Mouse (Mus musculus): ENCODE data around the gene Klhl23. TPM values are rescaled to one million over a fixed set of nuclear protein-coding genes. Genes with fewer than 3 reads are reported as not detected.
"Not testable (repeated sequence)": the region's sequence is repeated elsewhere in the genome, so short reads cannot be mapped to it uniquely, and the experiment has no call there.

Gene Klhl23
- polyA plus RNA-seq, 1 experiment from 2014 or later: 43.9 TPM

GRCm38 (mm10) chr2:69802911-69803312, 18.8 kb upstream of the Klhl23 start:
- peak overlapping the region; percentile 16; the same call in 1 of the 2 replicates for H3K4me3 ChIP-seq (replicated peaks; ENCODE audit: low read length)
- H3K36me3 ChIP-seq (ENCODE audit: control insufficient read depth, insufficient read depth, low read length): no peaks in the 10 kb centered on the region
- WGBS: 48% methylated on average over 5 of the region's 5 CpGs
- H3K9ac ChIP-seq (ENCODE audit: low read length): no peak overlapping the region
- H3K27ac ChIP-seq (ENCODE audit: low read length): no peak overlapping the region
- no peaks in the 10 kb centered on the region for H3K27me3 ChIP-seq (ENCODE audit: control insufficient read depth, insufficient read depth, low read length)
- H3K4me2 ChIP-seq (ENCODE audit: low read depth, low read length): no peak overlapping the region
- no peaks in the 10 kb centered on the region for H3K9me3 ChIP-seq (replicated peaks; ENCODE audit: control insufficient read depth, low read length)
- no peaks in the 10 kb centered on the region for H3K4me1 ChIP-seq (ENCODE audit: control insufficient read depth, insufficient read depth, low read length)
- peak; percentile 60; the same call in 1 of the 2 replicates for ATAC-seq (ENCODE audit: insufficient read depth, low FRiP score)

- Histone ChIP-seq H3K9ac (ENCODE audit: low read length) (no peak overlapping the region), H3K9me3 (replicated peaks; ENCODE audit: control insufficient read depth, low read length) (no peaks in the 10 kb centered on the region), H3K27ac (ENCODE audit: low read length) (no peak overlapping the region), H3K4me2 (ENCODE audit: low read depth, low read length) (no peak overlapping the region), H3K4me1 (ENCODE audit: control insufficient read depth, insufficient read depth, low read length) (no peaks in the 10 kb centered on the region), H3K36me3 (ENCODE audit: control insufficient read depth, insufficient read depth, low read length) (no peaks in the 10 kb centered on the region), H3K27me3 (ENCODE audit: control insufficient read depth, insufficient read depth, low read length) (no peaks in the 10 kb centered on the region), H3K4me3 (replicated peaks; ENCODE audit: low read length) (no peak overlapping the region)
- 63% methylated on average over 8 of the region's 8 CpGs for WGBS
- no peak for ATAC-seq (ENCODE audit: insufficient read depth, low FRiP score)
These were observed 18.0 kb upstream of the Klhl23 start for GRCm38 (mm10) chr2:69803756-69804155.

GRCm38 (mm10) chr2:69804663-69805062, 17.1 kb upstream of the Klhl23 start:
- H3K36me3 ChIP-seq (ENCODE audit: control insufficient read depth, insufficient read depth, low read length); H3K27me3 ChIP-seq (ENCODE audit: control insufficient read depth, insufficient read depth, low read length); H3K9me3 ChIP-seq (replicated peaks; ENCODE audit: control insufficient read depth, low read length); H3K27ac ChIP-seq (ENCODE audit: low read length); H3K9ac ChIP-seq (ENCODE audit: low read length); H3K4me2 ChIP-seq (ENCODE audit: low read depth, low read length); ATAC-seq (ENCODE audit: insufficient read depth, low FRiP score); H3K4me3 ChIP-seq (replicated peaks; ENCODE audit: low read length); H3K4me1 ChIP-seq (ENCODE audit: control insufficient read depth, insufficient read depth, low read length): not testable (repeated sequence)
- 81% methylated on average over 8 of the region's 9 CpGs for WGBS

- ATAC-seq (ENCODE audit: insufficient read depth, low FRiP score): no peak
- H3K9ac ChIP-seq (ENCODE audit: low read length): no peak overlapping the region
- no peaks in the 10 kb centered on the region for H3K27me3 ChIP-seq (ENCODE audit: control insufficient read depth, insufficient read depth, low read length)
- no peak overlapping the region for H3K4me3 ChIP-seq (replicated peaks; ENCODE audit: low read length)
- 62% methylated on average over 15 of the region's 15 CpGs for WGBS
- no peaks in the 10 kb centered on the region for H3K9me3 ChIP-seq (replicated peaks; ENCODE audit: control insufficient read depth, low read length)
- no peak overlapping the region for H3K4me2 ChIP-seq (ENCODE audit: low read depth, low read length)
- H3K36me3 ChIP-seq (ENCODE audit: control insufficient read depth, insufficient read depth, low read length): no peaks in the 10 kb centered on the region
- H3K4me1 ChIP-seq (ENCODE audit: control insufficient read depth, insufficient read depth, low read length): no peaks in the 10 kb centered on the region
- H3K27ac ChIP-seq (ENCODE audit: low read length): no peak overlapping the region
These were observed 11.6 kb upstream of the Klhl23 start for GRCm38 (mm10) chr2:69810169-69810568.

- H3K27ac ChIP-seq (ENCODE audit: low read length); H3K9ac ChIP-seq (ENCODE audit: low read length); H3K4me3 ChIP-seq (replicated peaks; ENCODE audit: low read length); ATAC-seq (ENCODE audit: insufficient read depth, low FRiP score); H3K4me2 ChIP-seq (ENCODE audit: low read depth, low read length); H3K4me1 ChIP-seq (ENCODE audit: control insufficient read depth, insufficient read depth, low read length); H3K27me3 ChIP-seq (ENCODE audit: control insufficient read depth, insufficient read depth, low read length); H3K9me3 ChIP-seq (replicated peaks; ENCODE audit: control insufficient read depth, low read length); H3K36me3 ChIP-seq (ENCODE audit: control insufficient read depth, insufficient read depth, low read length): not testable (repeated sequence)
- 67% methylated on average over 7 of the region's 7 CpGs for WGBS
These were observed 10.4 kb upstream of the Klhl23 start for GRCm38 (mm10) chr2:69811349-69811748.

GRCm38 (mm10) chr2:69816575-69816974, 5.2 kb upstream of the Klhl23 start:
- WGBS: 54% methylated on average over 5 of the region's 5 CpGs
- Histone ChIP-seq H3K4me2 (ENCODE audit: low read depth, low read length) (no peak overlapping the region), H3K27ac (ENCODE audit: low read length) (no peak overlapping the region), H3K36me3 (ENCODE audit: control insufficient read depth, insufficient read depth, low read length) (no peaks in the 10 kb centered on the region), H3K27me3 (ENCODE audit: control insufficient read depth, insufficient read depth, low read length) (no peaks in the 10 kb centered on the region), H3K9ac (ENCODE audit: low read length) (no peak overlapping the region), H3K4me3 (replicated peaks; ENCODE audit: low read length) (no peak overlapping the region), H3K9me3 (replicated peaks; ENCODE audit: control insufficient read depth, low read length) (no peaks in the 10 kb centered on the region), H3K4me1 (ENCODE audit: control insufficient read depth, insufficient read depth, low read length) (peaks cover 1% of the 10 kb centered on the region; the same call in 1 of the 2 replicates)
- peak; percentile 41; the same call in 1 of the 2 replicates for ATAC-seq (ENCODE audit: insufficient read depth, low FRiP score)

- ATAC-seq (ENCODE audit: insufficient read depth, low FRiP score): no peak
- Histone ChIP-seq H3K9me3 (replicated peaks; ENCODE audit: control insufficient read depth, low read length) (no peaks in the 10 kb centered on the region), H3K4me1 (ENCODE audit: control insufficient read depth, insufficient read depth, low read length) (peaks cover 4% of the 10 kb centered on the region; the same call in 1 of the 2 replicates), H3K27ac (ENCODE audit: low read length) (no peak overlapping the region), H3K4me3 (replicated peaks; ENCODE audit: low read length) (no peak overlapping the region), H3K36me3 (ENCODE audit: control insufficient read depth, insufficient read depth, low read length) (no peaks in the 10 kb centered on the region), H3K27me3 (ENCODE audit: control insufficient read depth, insufficient read depth, low read length) (no peaks in the 10 kb centered on the region), H3K9ac (ENCODE audit: low read length) (no peak overlapping the region), H3K4me2 (ENCODE audit: low read depth, low read length) (no peak overlapping the region)
- 75% methylated on average over 9 of the region's 9 CpGs for WGBS
These were observed 3.2 kb upstream of the Klhl23 start for GRCm38 (mm10) chr2:69818350-69819085.

GRCm38 (mm10) chr2:69820201-69820600, 1.5 kb upstream of the Klhl23 start:
- Histone ChIP-seq H3K36me3 (ENCODE audit: control insufficient read depth, insufficient read depth, low read length) (no peaks in the 10 kb centered on the region), H3K9ac (ENCODE audit: low read length) (no peak overlapping the region), H3K9me3 (replicated peaks; ENCODE audit: control insufficient read depth, low read length) (no peaks in the 10 kb centered on the region), H3K27ac (ENCODE audit: low read length) (no peak overlapping the region), H3K4me3 (replicated peaks; ENCODE audit: low read length) (no peak overlapping the region), H3K4me2 (ENCODE audit: low read depth, low read length) (no peak overlapping the region), H3K27me3 (ENCODE audit: control insufficient read depth, insufficient read depth, low read length) (no peaks in the 10 kb centered on the region), H3K4me1 (ENCODE audit: control insufficient read depth, insufficient read depth, low read length) (peaks cover 16% of the 10 kb centered on the region)
- no peak for ATAC-seq (ENCODE audit: insufficient read depth, low FRiP score)
- 39% methylated on average over 1 of the region's 1 CpGs for WGBS

GRCm38 (mm10) chr2:69822361-69823128, 801 bp downstream of the Klhl23 start:
- H3K36me3 ChIP-seq (ENCODE audit: control insufficient read depth, insufficient read depth, low read length): no peaks in the 10 kb centered on the region
- H3K27me3 ChIP-seq (ENCODE audit: control insufficient read depth, insufficient read depth, low read length): no peaks in the 10 kb centered on the region
- ATAC-seq (ENCODE audit: insufficient read depth, low FRiP score): peak; percentile 81
- H3K9me3 ChIP-seq (replicated peaks; ENCODE audit: control insufficient read depth, low read length): no peaks in the 10 kb centered on the region
- peaks cover 18% of the 10 kb centered on the region for H3K4me1 ChIP-seq (ENCODE audit: control insufficient read depth, insufficient read depth, low read length)
- H3K4me3 ChIP-seq (replicated peaks; ENCODE audit: low read length): peak overlapping the region; percentile 87
- WGBS: under 1% methylated on average over 75 of the region's 80 CpGs
- H3K27ac ChIP-seq (ENCODE audit: low read length): peak overlapping the region; percentile 97
- H3K9ac ChIP-seq (ENCODE audit: low read length): peak overlapping the region; percentile 97
- peak overlapping the region; percentile 78 for H3K4me2 ChIP-seq (ENCODE audit: low read depth, low read length)

All from stomach, embryonic 16.5 days (tissue).